Mouse (Mus musculus) cortical plate, adult 2 months (tissue): ENCODE data around the gene Map3k5.

Source experiments
- CTCF ChIP-seq: fragments of 200-500 bp; IDR thresholded peaks from 2 replicates; pipeline ENCODE4 v1.5.1; 2011; ENCODE audit warnings: mild to moderate bottlenecking, control low read depth, low read length; ENCODE audit not compliant: insufficient read depth; ENCODE audit errors: extremely low read depth
- POLR2A ChIP-seq: fragments of 200-500 bp; IDR thresholded peaks from 2 replicates; pipeline ENCODE4 v1.6.1; 2011; ENCODE audit warnings: mild to moderate bottlenecking, low read length, control low read depth; ENCODE audit not compliant: insufficient read depth; ENCODE audit errors: extremely low read depth

GRCm38 (mm10) chr10:20003006-20003405 lies 68.7 kb downstream of the Map3k5 start:
- TF ChIP-seq CTCF (no peak), POLR2A (no peak)
